Mouse (Mus musculus): ENCODE results near the gene Polr1d. TPM values are rescaled to one million over a fixed set of nuclear protein-coding genes. Genes with fewer than 3 reads are reported as not detected.

Gene Polr1d
- polyA plus RNA-seq, 1 experiment from 2014 or later = 87.3 TPM

GRCm38 (mm10) chr5:147076026-147076798 lies 638 bp upstream of the Polr1d start, which contains the start of gene Lnx2:
Gene Lnx2, minus strand, starts transcription at chr5:147076586.
- peak within 1 kb of the TSS; percentile 90 for H3K9ac ChIP-seq (ENCODE audit: low read length)
- ATAC-seq (replicated peaks; ENCODE audit: extremely low read depth, insufficient read depth, low FRiP score) = peak; percentile 97
- H3K4me3 ChIP-seq (ENCODE audit: low read length) = peak within 1 kb of the TSS; percentile 73
- peaks cover 36% of the 10 kb centered on the region for H3K4me1 ChIP-seq (ENCODE audit: control insufficient read depth, insufficient read depth, low read length)
- no peaks in the 10 kb centered on the region for H3K36me3 ChIP-seq (ENCODE audit: control insufficient read depth, insufficient read depth)
- WGBS = under 1% methylated on average over 65 of the region's 65 CpGs
- peak within 1 kb of the TSS; percentile 81 for H3K4me2 ChIP-seq (ENCODE audit: low read depth, low read length)
- no peaks in the 10 kb centered on the region for H3K27me3 ChIP-seq (ENCODE audit: control insufficient read depth, insufficient read depth, low read length)
- no peaks in the 10 kb centered on the region for H3K9me3 ChIP-seq (replicated peaks; ENCODE audit: control insufficient read depth, low read length)
- peak within 1 kb of the TSS; percentile 98 for H3K27ac ChIP-seq (ENCODE audit: low read length)

GRCm38 (mm10) chr5:147077305-147078034 lies 620 bp downstream of the Polr1d start:
- Histone ChIP-seq H3K27ac (ENCODE audit: low read length) (peak overlapping the region; percentile 96), H3K9ac (ENCODE audit: low read length) (peak overlapping the region; percentile 90), H3K27me3 (ENCODE audit: control insufficient read depth, insufficient read depth, low read length) (no peaks in the 10 kb centered on the region), H3K9me3 (replicated peaks; ENCODE audit: control insufficient read depth, low read length) (no peaks in the 10 kb centered on the region), H3K4me1 (ENCODE audit: control insufficient read depth, insufficient read depth, low read length) (peaks cover 29% of the 10 kb centered on the region), H3K36me3 (ENCODE audit: control insufficient read depth, insufficient read depth) (no peaks in the 10 kb centered on the region), H3K4me3 (ENCODE audit: low read length) (peak overlapping the region; percentile 73), H3K4me2 (ENCODE audit: low read depth, low read length) (peak overlapping the region; percentile 81)
- peak; percentile 68 for ATAC-seq (replicated peaks; ENCODE audit: extremely low read depth, insufficient read depth, low FRiP score)
- 0% methylated on average over 51 of the region's 57 CpGs for WGBS

GRCm38 (mm10) chr5:147078110-147078900 lies 1.5 kb downstream of the Polr1d start:
- peaks cover 24% of the 10 kb centered on the region for H3K4me1 ChIP-seq (ENCODE audit: control insufficient read depth, insufficient read depth, low read length)
- no peaks in the 10 kb centered on the region for H3K27me3 ChIP-seq (ENCODE audit: control insufficient read depth, insufficient read depth, low read length)
- no peaks in the 10 kb centered on the region for H3K9me3 ChIP-seq (replicated peaks; ENCODE audit: control insufficient read depth, low read length)
- H3K9ac ChIP-seq (ENCODE audit: low read length) = peak overlapping the region; percentile 90
- no peak overlapping the region; the same call in 1 of the 2 replicates for H3K27ac ChIP-seq (ENCODE audit: low read length)
- ATAC-seq (replicated peaks; ENCODE audit: extremely low read depth, insufficient read depth, low FRiP score) = no peak
- peak overlapping the region; percentile 81 for H3K4me2 ChIP-seq (ENCODE audit: low read depth, low read length)
- H3K36me3 ChIP-seq (ENCODE audit: control insufficient read depth, insufficient read depth) = no peaks in the 10 kb centered on the region
- peak overlapping the region; percentile 73 for H3K4me3 ChIP-seq (ENCODE audit: low read length)
- 39% methylated on average over 11 of the region's 11 CpGs for WGBS

- Histone ChIP-seq H3K36me3 (ENCODE audit: control insufficient read depth, insufficient read depth) (no peaks in the 10 kb centered on the region), H3K9me3 (replicated peaks; ENCODE audit: control insufficient read depth, low read length) (no peaks in the 10 kb centered on the region), H3K27me3 (ENCODE audit: control insufficient read depth, insufficient read depth, low read length) (no peaks in the 10 kb centered on the region), H3K4me2 (ENCODE audit: low read depth, low read length) (no peak overlapping the region), H3K9ac (ENCODE audit: low read length) (no peak overlapping the region), H3K27ac (ENCODE audit: low read length) (no peak overlapping the region), H3K4me1 (ENCODE audit: control insufficient read depth, insufficient read depth, low read length) (peaks cover 10% of the 10 kb centered on the region; the same call in 1 of the 2 replicates), H3K4me3 (ENCODE audit: low read length) (no peak overlapping the region)
- 74% methylated on average over 9 of the region's 9 CpGs for WGBS
- no peak for ATAC-seq (replicated peaks; ENCODE audit: extremely low read depth, insufficient read depth, low FRiP score)
These were observed 8.5 kb downstream of the Polr1d start for GRCm38 (mm10) chr5:147085201-147085894.

- no peak overlapping the region for H3K4me2 ChIP-seq (ENCODE audit: low read depth, low read length)
- no peaks in the 10 kb centered on the region for H3K36me3 ChIP-seq (ENCODE audit: control insufficient read depth, insufficient read depth)
- no peaks in the 10 kb centered on the region for H3K9me3 ChIP-seq (replicated peaks; ENCODE audit: control insufficient read depth, low read length)
- H3K9ac ChIP-seq (ENCODE audit: low read length) = no peak overlapping the region
- no peak overlapping the region for H3K4me3 ChIP-seq (ENCODE audit: low read length)
- 81% methylated on average over 4 of the region's 4 CpGs for WGBS
- ATAC-seq (replicated peaks; ENCODE audit: extremely low read depth, insufficient read depth, low FRiP score) = no peak
- peaks cover 10% of the 10 kb centered on the region; the same call in 1 of the 2 replicates for H3K4me1 ChIP-seq (ENCODE audit: control insufficient read depth, insufficient read depth, low read length)
- no peak overlapping the region for H3K27ac ChIP-seq (ENCODE audit: low read length)
- no peaks in the 10 kb centered on the region for H3K27me3 ChIP-seq (ENCODE audit: control insufficient read depth, insufficient read depth, low read length)
These were observed 10.0 kb downstream of the Polr1d start for GRCm38 (mm10) chr5:147086816-147087215.

GRCm38 (mm10) chr5:147089836-147090235 lies 13.0 kb downstream of the Polr1d start:
- 68% methylated on average over 3 of the region's 3 CpGs for WGBS
- Histone ChIP-seq H3K9me3 (replicated peaks; ENCODE audit: control insufficient read depth, low read length) (no peaks in the 10 kb centered on the region), H3K4me2 (ENCODE audit: low read depth, low read length) (no peak overlapping the region), H3K27ac (ENCODE audit: low read length) (no peak overlapping the region), H3K27me3 (ENCODE audit: control insufficient read depth, insufficient read depth, low read length) (no peaks in the 10 kb centered on the region), H3K36me3 (ENCODE audit: control insufficient read depth, insufficient read depth) (no peaks in the 10 kb centered on the region), H3K4me3 (ENCODE audit: low read length) (no peak overlapping the region), H3K4me1 (ENCODE audit: control insufficient read depth, insufficient read depth, low read length) (peaks cover 10% of the 10 kb centered on the region; the same call in 1 of the 2 replicates), H3K9ac (ENCODE audit: low read length) (no peak overlapping the region)
- ATAC-seq (replicated peaks; ENCODE audit: extremely low read depth, insufficient read depth, low FRiP score) = no peak

GRCm38 (mm10) chr5:147090256-147090963 lies 13.6 kb downstream of the Polr1d start:
- H3K4me2 ChIP-seq (ENCODE audit: low read depth, low read length) = no peak overlapping the region
- H3K27me3 ChIP-seq (ENCODE audit: control insufficient read depth, insufficient read depth, low read length) = no peaks in the 10 kb centered on the region
- no peak for ATAC-seq (replicated peaks; ENCODE audit: extremely low read depth, insufficient read depth, low FRiP score)
- no peak overlapping the region for H3K4me3 ChIP-seq (ENCODE audit: low read length)
- peaks cover 10% of the 10 kb centered on the region; the same call in 1 of the 2 replicates for H3K4me1 ChIP-seq (ENCODE audit: control insufficient read depth, insufficient read depth, low read length)
- no peaks in the 10 kb centered on the region for H3K9me3 ChIP-seq (replicated peaks; ENCODE audit: control insufficient read depth, low read length)
- H3K27ac ChIP-seq (ENCODE audit: low read length) = no peak overlapping the region
- WGBS = 80% methylated on average over 11 of the region's 11 CpGs
- no peak overlapping the region for H3K9ac ChIP-seq (ENCODE audit: low read length)
- H3K36me3 ChIP-seq (ENCODE audit: control insufficient read depth, insufficient read depth) = no peaks in the 10 kb centered on the region

GRCm38 (mm10) chr5:147092448-147092847 lies 15.6 kb downstream of the Polr1d start:
- Histone ChIP-seq H3K4me1 (ENCODE audit: control insufficient read depth, insufficient read depth, low read length) (peaks cover 10% of the 10 kb centered on the region; the same call in 1 of the 2 replicates), H3K9ac (ENCODE audit: low read length) (no peak overlapping the region), H3K27me3 (ENCODE audit: control insufficient read depth, insufficient read depth, low read length) (no peaks in the 10 kb centered on the region), H3K4me3 (ENCODE audit: low read length) (no peak overlapping the region), H3K4me2 (ENCODE audit: low read depth, low read length) (no peak overlapping the region), H3K27ac (ENCODE audit: low read length) (no peak overlapping the region), H3K9me3 (replicated peaks; ENCODE audit: control insufficient read depth, low read length) (no peaks in the 10 kb centered on the region), H3K36me3 (ENCODE audit: control insufficient read depth, insufficient read depth) (no peaks in the 10 kb centered on the region)
- no peak for ATAC-seq (replicated peaks; ENCODE audit: extremely low read depth, insufficient read depth, low FRiP score)
- WGBS = 94% methylated on average over 7 of the region's 7 CpGs
